Mouse (Mus musculus) spleen, adult 2 months (tissue): Measurements from ENCODE around the gene Pcp4l1. TPM values are rescaled to one million over a fixed set of nuclear protein-coding genes. Genes with fewer than 3 reads are reported as not detected.
A peak's percentile ranks its signal among the peaks of the same experiment; 100 is the strongest.
"Not testable (repeated sequence)": the region's sequence is repeated elsewhere in the genome, so short reads cannot be mapped to it uniquely, and the experiment has no call there.

Experiments used
- DNase-seq, 2 experiments: peaks; one replicate each; pipeline versions ENCODE4 v3.0.0 to v3.0.0-alpha.2; 2012 to 2021; ENCODE audit warnings: low spot score in 2 of 2, low read depth in 1 of 2
- H3K27ac ChIP-seq: fragments of 200-500 bp; 2 replicates; pipeline ENCODE4 v1.5.1; 2012; ENCODE audit warnings: low read length, inconsistent platforms; ENCODE audit not compliant: insufficient read depth
- H3K27me3 ChIP-seq: fragments of 200-500 bp; 2 replicates; pipeline ENCODE4 v1.6.1; 2012; ENCODE audit warnings: mild to moderate bottlenecking, moderate library complexity, low read length, inconsistent platforms; ENCODE audit not compliant: control insufficient read depth, insufficient read depth
- H3K36me3 ChIP-seq: fragments of 200-500 bp; 2 replicates; pipeline ENCODE4 v1.6.1; 2012; ENCODE audit warnings: mild to moderate bottlenecking, low read length, inconsistent platforms; ENCODE audit not compliant: control insufficient read depth, insufficient read depth
- H3K4me1 ChIP-seq: fragments of 200-500 bp; 2 replicates; pipeline ENCODE4 v1.6.1; 2011; ENCODE audit warnings: inconsistent platforms; ENCODE audit not compliant: control insufficient read depth, insufficient read depth, insufficient read length
- H3K4me3 ChIP-seq: fragments of 200-500 bp; 2 replicates; pipeline ENCODE4 v1.5.1; 2011; ENCODE audit warnings: mild to moderate bottlenecking, inconsistent platforms; ENCODE audit not compliant: insufficient read depth, insufficient read length; ENCODE audit errors: extremely low read depth
- CTCF ChIP-seq: fragments of 200-500 bp; IDR thresholded peaks from 2 replicates; pipeline ENCODE4 v1.5.1; 2011; ENCODE audit warnings: mild to moderate bottlenecking, inconsistent platforms; ENCODE audit not compliant: insufficient read depth, insufficient read length, insufficient replicate concordance; ENCODE audit errors: extremely low read depth
- POLR2A ChIP-seq: fragments of 200-500 bp; IDR thresholded peaks from 2 replicates; pipeline ENCODE4 v1.6.1; 2011; ENCODE audit warnings: low read depth, low read length, inconsistent platforms
- WGBS: fragments of 180-500 bp; shearing (Covaris S2); methylation state at CpG from one replicate; pipeline ENCODE4 v1.1.7; 2018; 5-methylcytosine and 5-hydroxymethylcytosine counted together
- polyA plus RNA-seq: library from polyadenylated mRNA; depleted of rRNA; stranded (reverse); fragments of >200 nt; gene quantifications from 2 replicates; pipeline ENCODE4 v1.2.3, GENCODE M21; 2012; rRNA removed

The Pcp4l1 gene
- 3.8 and 4.4 TPM in 2 replicates for polyA plus RNA-seq

DNA sequence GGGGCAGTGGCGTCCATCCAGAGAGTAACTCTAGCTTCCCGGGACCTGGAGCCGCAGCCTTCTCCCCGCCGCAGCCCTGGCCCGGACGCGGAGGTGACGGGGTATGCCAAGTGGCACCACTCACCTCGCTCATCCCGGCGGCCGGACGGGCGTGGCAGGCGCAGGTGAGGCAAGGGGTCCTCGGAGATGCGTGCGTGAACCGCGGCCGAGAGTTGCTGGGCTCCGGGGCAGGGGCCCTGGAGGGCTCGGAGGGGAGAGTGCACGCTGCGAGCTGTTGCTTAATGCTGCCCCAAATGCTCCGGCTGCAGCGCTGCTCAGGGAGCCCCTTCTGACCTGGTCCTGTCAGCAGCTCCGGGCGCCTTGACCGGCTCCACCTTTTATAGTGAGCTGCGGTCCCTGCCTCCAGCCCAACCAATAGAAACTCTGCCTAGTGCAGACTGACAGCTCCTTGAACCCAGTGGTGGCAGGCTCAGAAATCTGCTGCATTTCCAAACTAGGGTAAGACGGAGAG is at the start of gene Pcp4l1:
Pcp4l1 (minus strand) TSS at position 382 of the 511 bp plus-strand sequence.
- Histone ChIP-seq H3K4me1 (peaks cover 6% of the 10 kb centered on the region; the same call in 1 of the 2 replicates), H3K27ac (no peak within 1 kb of the TSS), H3K36me3 (no peaks in the 10 kb centered on the region), H3K4me3 (peak within 1 kb of the TSS; percentile 38; the same call in 1 of the 2 replicates), H3K27me3 (peaks cover 6% of the 10 kb centered on the region; the same call in 1 of the 2 replicates)
- WGBS, result 2% methylated on average over 33 of the region's 33 CpGs
- DNase-seq, result no peak
- TF ChIP-seq POLR2A (no peak), CTCF (no peak)

DNA sequence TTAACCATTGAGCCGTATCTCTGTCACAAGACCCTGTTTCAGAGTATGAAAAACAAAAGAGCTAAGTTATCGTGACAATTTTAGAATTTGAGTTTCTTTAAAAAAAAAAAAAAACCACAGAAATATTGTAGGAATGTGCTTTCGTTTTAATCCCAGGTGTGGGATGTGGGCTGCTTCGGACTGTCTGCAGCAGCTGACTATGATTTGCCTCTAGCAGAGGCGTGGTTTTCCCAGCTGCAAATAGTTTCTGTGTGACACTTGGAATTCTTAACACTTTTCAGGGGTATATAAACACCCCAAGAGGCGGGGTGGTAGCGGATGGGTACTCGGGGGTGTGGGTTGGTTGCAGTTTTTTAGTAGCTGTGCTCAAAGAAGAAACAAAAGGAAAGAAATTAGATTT is 49.3 kb upstream of the Pcp4l1 start:
- TF ChIP-seq POLR2A (no peak), CTCF (no peak)
- H3K4me1 ChIP-seq, result peaks cover 4% of the 10 kb centered on the region; the same call in 1 of the 2 replicates
- 93% methylated on average over 8 of the region's 8 CpGs for WGBS
- H3K27me3 ChIP-seq, result no peaks in the 10 kb centered on the region
- no peak overlapping the region for H3K27ac ChIP-seq
- H3K36me3 ChIP-seq, result peaks cover 16% of the 10 kb centered on the region
- no peak for DNase-seq
- no peak overlapping the region for H3K4me3 ChIP-seq

DNA sequence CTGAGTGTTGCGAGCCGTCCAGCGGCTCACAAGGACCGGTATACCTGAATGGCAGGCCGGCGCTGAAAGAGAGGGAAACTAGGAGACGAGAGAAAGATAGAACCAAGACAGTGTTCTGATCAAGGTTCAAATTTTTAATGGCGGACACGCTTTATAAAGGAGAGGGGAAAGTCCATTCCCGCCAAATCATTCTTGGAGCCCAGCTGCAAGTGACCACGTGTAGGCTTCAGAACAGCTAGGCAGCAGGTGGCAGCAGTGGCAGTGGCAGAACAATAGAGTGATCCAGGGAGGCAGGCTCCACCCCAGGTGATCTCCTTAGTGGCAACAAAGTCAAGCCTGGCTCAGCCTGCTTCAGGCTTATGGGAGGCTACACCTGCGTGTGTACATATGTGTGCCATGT is 45.9 kb upstream of the Pcp4l1 start:
- not testable (repeated sequence) for H3K27me3 ChIP-seq, H3K27ac ChIP-seq, H3K4me1 ChIP-seq, H3K4me3 ChIP-seq, DNase-seq
- WGBS, result 92% methylated on average over 12 of the region's 12 CpGs
- H3K36me3 ChIP-seq, result peaks cover 35% of the 10 kb centered on the region

DNA sequence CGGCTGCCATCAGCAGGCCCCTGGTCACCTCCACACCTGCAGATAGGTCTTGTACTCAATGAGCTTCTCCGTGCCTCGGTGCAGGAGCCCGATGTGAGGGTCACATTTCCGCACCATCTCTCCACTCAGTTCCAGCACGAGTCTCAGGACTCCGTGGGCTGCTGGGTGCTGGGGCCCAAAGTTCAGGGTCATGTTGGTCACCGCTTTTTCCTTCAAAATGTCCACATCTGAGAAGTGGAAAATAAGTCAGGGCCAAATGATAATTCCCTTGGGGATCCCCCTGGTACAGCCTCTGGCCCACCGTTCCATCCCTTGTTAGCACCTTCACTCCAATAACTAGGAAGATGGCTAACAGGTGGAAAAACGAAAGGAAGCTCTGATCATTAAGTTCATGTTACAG is 44.8 kb upstream of the Pcp4l1 start:
- Histone ChIP-seq H3K27ac (no peak overlapping the region), H3K36me3 (peaks cover 41% of the 10 kb centered on the region), H3K4me1 (no peaks in the 10 kb centered on the region), H3K27me3 (no peaks in the 10 kb centered on the region), H3K4me3 (no peak overlapping the region)
- TF ChIP-seq CTCF, result no peak
- no peak for TF ChIP-seq POLR2A
- no peak for DNase-seq
- 95% methylated on average over 10 of the region's 10 CpGs for WGBS

DNA sequence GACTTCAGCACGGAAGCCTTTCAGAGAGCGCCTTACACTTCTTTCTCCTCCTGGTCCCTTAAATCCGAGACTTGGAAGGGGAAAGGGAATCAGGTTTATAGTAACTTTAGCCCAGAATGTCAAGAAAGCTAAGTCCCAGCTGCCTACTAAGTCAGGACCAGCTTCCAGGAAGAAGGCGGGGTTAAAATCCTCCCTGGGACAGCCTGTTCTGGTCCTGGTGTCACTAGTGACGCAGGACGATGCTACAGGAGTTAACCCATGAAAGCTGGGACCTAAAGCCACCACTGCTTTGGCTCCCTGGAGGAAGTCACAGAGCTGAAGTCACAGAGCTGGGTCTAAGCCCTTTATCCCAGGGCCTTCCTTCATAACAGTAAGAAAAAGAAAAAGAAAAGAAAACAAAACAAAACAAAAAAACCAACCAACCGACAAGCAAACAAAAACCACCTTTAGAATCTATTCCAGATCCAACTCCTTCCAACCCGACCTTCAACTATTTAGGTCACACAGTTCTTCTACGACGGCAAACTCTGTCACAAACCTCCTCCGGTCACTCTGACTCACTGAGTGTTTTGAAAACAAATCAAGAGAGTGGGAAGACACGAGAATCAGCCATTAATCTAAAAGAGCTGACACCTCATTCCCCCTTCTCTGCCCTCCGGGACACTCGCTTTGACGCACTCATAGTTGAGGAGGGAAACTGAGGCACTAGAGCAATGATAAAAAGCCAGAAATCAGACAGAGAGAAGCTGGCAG is 44.1 kb upstream of the Pcp4l1 start:
- Histone ChIP-seq H3K27ac (no peak overlapping the region), H3K36me3 (peaks cover 48% of the 10 kb centered on the region), H3K27me3 (no peaks in the 10 kb centered on the region), H3K4me1 (no peaks in the 10 kb centered on the region), H3K4me3 (no peak overlapping the region)
- WGBS, result 87% methylated on average over 15 of the region's 15 CpGs
- no peak for TF ChIP-seq POLR2A
- TF ChIP-seq CTCF, result no peak
- no peak for DNase-seq

DNA sequence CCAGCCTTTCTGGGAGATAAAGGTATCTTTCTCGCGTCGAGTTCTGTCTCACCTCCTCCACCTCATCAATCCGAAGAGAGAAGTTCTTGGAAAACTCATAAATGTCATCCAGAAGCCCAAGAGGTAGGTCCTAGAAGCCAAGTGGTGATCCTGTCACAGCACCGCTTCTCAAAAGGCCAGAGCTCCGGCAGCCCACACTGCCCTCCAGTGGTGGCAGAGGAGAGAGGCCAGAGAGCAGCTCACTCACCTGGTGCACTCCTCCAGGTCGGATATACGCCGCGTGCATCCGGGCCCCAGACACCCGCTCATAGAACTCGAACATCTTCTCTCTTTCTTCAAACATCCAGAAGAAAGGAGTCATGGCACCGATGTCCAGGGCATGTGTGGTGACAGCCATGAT is 42.4 kb upstream of the Pcp4l1 start:
- Histone ChIP-seq H3K4me3 (no peak overlapping the region), H3K27me3 (no peaks in the 10 kb centered on the region), H3K36me3 (peaks cover 51% of the 10 kb centered on the region), H3K4me1 (no peaks in the 10 kb centered on the region), H3K27ac (no peak overlapping the region)
- DNase-seq, result peak in 1 of 2 experiments; percentile 48
- 73% methylated on average over 14 of the region's 14 CpGs for WGBS
- TF ChIP-seq CTCF (peak; percentile 86), POLR2A (no peak)

DNA sequence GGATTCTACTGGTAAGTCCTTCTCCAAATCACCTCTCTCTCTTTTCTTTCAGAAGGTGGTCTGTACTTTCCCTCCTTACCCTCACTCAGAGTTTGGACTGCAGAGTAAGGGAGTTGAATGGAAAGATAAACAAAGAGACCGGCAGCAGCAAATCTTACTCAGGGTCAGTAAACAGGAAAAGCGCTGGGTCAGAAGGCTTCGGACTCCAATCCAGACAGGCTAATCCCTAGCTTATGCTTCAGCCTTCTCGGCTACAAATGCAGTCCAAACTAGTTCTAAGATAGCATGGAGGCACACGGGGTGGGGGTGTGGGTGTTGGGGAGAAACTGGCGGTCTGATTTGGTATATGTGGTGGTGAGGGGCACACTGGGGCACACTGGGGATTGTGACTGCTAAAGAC is 41.4 kb upstream of the Pcp4l1 start:
- Histone ChIP-seq H3K27me3 (no peaks in the 10 kb centered on the region), H3K36me3 (peaks cover 47% of the 10 kb centered on the region), H3K27ac (no peak overlapping the region), H3K4me1 (no peaks in the 10 kb centered on the region), H3K4me3 (no peak overlapping the region)
- TF ChIP-seq POLR2A, result no peak
- no peak for TF ChIP-seq CTCF
- WGBS, result 95% methylated on average over 6 of the region's 6 CpGs
- DNase-seq, result no peak
